Mouse (Mus musculus) hindbrain, embryonic 16.5 days (tissue): ENCODE results near the gene Coch. TPM values are rescaled to one million over a fixed set of nuclear protein-coding genes. Genes with fewer than 3 reads are reported as not detected.
A peak's percentile ranks its signal among the peaks of the same experiment; 100 is the strongest.
"Not testable (repeated sequence)": the region's sequence is repeated elsewhere in the genome, so short reads cannot be mapped to it uniquely, and the experiment has no call there.

Experiments used
- ATAC-seq: fragments of 200-750 bp; cut with Nextera tagmentation; 2 replicates; pipeline ENCODE4 v1.8.0; 2017; ENCODE audit warnings: moderate TSS enrichment, moderate library complexity
- H3K27ac ChIP-seq: fragments of 300-500 bp; sonication (generic); 2 replicates; pipeline ENCODE4 v1.5.1; 2014; ENCODE audit warnings: low read depth, mild to moderate bottlenecking, control low read depth, low read length, moderate library complexity
- H3K27me3 ChIP-seq: fragments of 300-500 bp; sonication (generic); replicated peaks from 2 replicates; pipeline ENCODE4 v1.6.1; 2014; ENCODE audit warnings: low read length; ENCODE audit not compliant: control insufficient read depth, insufficient read depth
- H3K36me3 ChIP-seq: fragments of 300-500 bp; sonication (generic); 2 replicates; pipeline ENCODE4 v1.6.1; 2014; ENCODE audit warnings: mild to moderate bottlenecking, low read length, moderate library complexity, mixed read lengths; ENCODE audit not compliant: control insufficient read depth, insufficient read depth
- H3K4me1 ChIP-seq: fragments of 300-500 bp; sonication (generic); 2 replicates; pipeline ENCODE4 v1.6.1; 2014; ENCODE audit warnings: low read depth, low read length; ENCODE audit not compliant: control insufficient read depth, insufficient read depth
- H3K4me2 ChIP-seq: fragments of 300-500 bp; sonication (generic); 2 replicates; pipeline ENCODE4 v1.6.1; 2014; ENCODE audit warnings: mild to moderate bottlenecking, low read length, control low read depth, moderate library complexity
- H3K4me3 ChIP-seq: fragments of 300-500 bp; sonication (generic); 2 replicates; pipeline ENCODE4 v1.5.1; 2014; ENCODE audit warnings: mild to moderate bottlenecking, low read length, control low read depth, moderate library complexity
- H3K9ac ChIP-seq: fragments of 300-500 bp; sonication (generic); 2 replicates; pipeline ENCODE4 v1.6.1; 2014; ENCODE audit warnings: low read depth, mild to moderate bottlenecking, control low read depth, low read length, moderate library complexity
- H3K9me3 ChIP-seq: fragments of 300-500 bp; sonication (generic); 2 replicates; pipeline ENCODE4 v1.6.1; 2014; ENCODE audit warnings: mild to moderate bottlenecking, low read length, moderate library complexity; ENCODE audit not compliant: control insufficient read depth
- WGBS: fragments of 180-500 bp; shearing (Covaris S2); extraction: QIAGEN DNeasy Blood & Tissue Kit; methylation state at CpG from one replicate; pipeline ENCODE4 v1.1.7; 2014; 5-methylcytosine and 5-hydroxymethylcytosine counted together
- polyA plus RNA-seq: library from polyadenylated mRNA; unstranded; fragments of >200 nt; fragmentation: Nextera tagmentation; extraction: Ambion mirVana; gene quantifications from 2 replicates; pipeline ENCODE4 v1.2.1, GENCODE M21; 2015

Gene Coch
- polyA plus RNA-seq = 26.5 and 29.6 TPM in 2 replicates

GRCm38 (mm10) chr12:51593229-51594029 lies at the start of gene Coch:
Gene Coch, plus strand, starts transcription at chr12:51593341.
- Histone ChIP-seq H3K27me3 (peaks cover 6% of the 10 kb centered on the region), H3K4me3 (peak within 1 kb of the TSS; percentile 63), H3K4me2 (peak within 1 kb of the TSS; percentile 98), H3K27ac (no peak within 1 kb of the TSS), H3K9me3 (0 out of 2 replicates have a peak, but pooled peaks cover 3% of the 10 kb centered on the region), H3K36me3 (no peaks in the 10 kb centered on the region), H3K4me1 (peaks cover 7% of the 10 kb centered on the region), H3K9ac (peak within 1 kb of the TSS; percentile 81)
- WGBS = under 1% methylated on average over 68 of the region's 79 CpGs
- ATAC-seq = peak; percentile 92

GRCm38 (mm10) chr12:51543402-51543960 lies 49.7 kb upstream of the Coch start:
- WGBS = 71% methylated on average over 9 of the region's 9 CpGs
- 0 out of 2 replicates have a peak, but pooled peaks cover under 1% of the 10 kb centered on the region for H3K9me3 ChIP-seq
- H3K9ac ChIP-seq = no peak overlapping the region
- no peaks in the 10 kb centered on the region for H3K27me3 ChIP-seq
- ATAC-seq = no peak
- no peaks in the 10 kb centered on the region for H3K4me1 ChIP-seq
- no peaks in the 10 kb centered on the region for H3K36me3 ChIP-seq
- H3K4me3 ChIP-seq = no peak overlapping the region
- H3K4me2 ChIP-seq = no peak overlapping the region
- H3K27ac ChIP-seq = no peak overlapping the region

- ATAC-seq = no peak
- WGBS = 68% methylated on average over 1 of the region's 1 CpGs
- Histone ChIP-seq H3K4me3 (no peak overlapping the region), H3K27me3 (no peaks in the 10 kb centered on the region), H3K4me1 (no peaks in the 10 kb centered on the region), H3K9me3 (no peaks in the 10 kb centered on the region), H3K27ac (no peak overlapping the region), H3K9ac (no peak overlapping the region), H3K4me2 (no peak overlapping the region), H3K36me3 (no peaks in the 10 kb centered on the region)
These were observed 38.1 kb upstream of the Coch start for GRCm38 (mm10) chr12:51555041-51555440.

- H3K4me3 ChIP-seq = no peak overlapping the region
- no peak for ATAC-seq
- no peaks in the 10 kb centered on the region for H3K36me3 ChIP-seq
- peaks cover 2% of the 10 kb centered on the region; the same call in 1 of the 2 replicates for H3K9me3 ChIP-seq
- no peak overlapping the region for H3K27ac ChIP-seq
- no peak overlapping the region for H3K9ac ChIP-seq
- no peak overlapping the region for H3K4me2 ChIP-seq
- WGBS = 65% methylated on average over 9 of the region's 9 CpGs
- H3K4me1 ChIP-seq = no peaks in the 10 kb centered on the region
- H3K27me3 ChIP-seq = no peaks in the 10 kb centered on the region
These were observed 31.7 kb upstream of the Coch start for GRCm38 (mm10) chr12:51561416-51561815.

- no peak overlapping the region for H3K4me3 ChIP-seq
- WGBS = 80% methylated on average over 7 of the region's 7 CpGs
- ATAC-seq = no peak
- peaks cover 2% of the 10 kb centered on the region; the same call in 1 of the 2 replicates for H3K9me3 ChIP-seq
- H3K4me1 ChIP-seq = no peaks in the 10 kb centered on the region
- no peak overlapping the region for H3K9ac ChIP-seq
- no peak overlapping the region for H3K4me2 ChIP-seq
- no peaks in the 10 kb centered on the region for H3K36me3 ChIP-seq
- H3K27ac ChIP-seq = no peak overlapping the region
- no peaks in the 10 kb centered on the region for H3K27me3 ChIP-seq
These were observed 25.9 kb upstream of the Coch start for GRCm38 (mm10) chr12:51567225-51567624.

- no peaks in the 10 kb centered on the region for H3K27me3 ChIP-seq
- H3K36me3 ChIP-seq = no peaks in the 10 kb centered on the region
- H3K9ac ChIP-seq = no peak overlapping the region
- no peak overlapping the region for H3K4me3 ChIP-seq
- H3K4me1 ChIP-seq = no peaks in the 10 kb centered on the region
- H3K4me2 ChIP-seq = no peak overlapping the region
- ATAC-seq = no peak
- peaks cover 2% of the 10 kb centered on the region; the same call in 1 of the 2 replicates for H3K9me3 ChIP-seq
- no peak overlapping the region for H3K27ac ChIP-seq
- 90% methylated on average over 8 of the region's 8 CpGs for WGBS
These were observed 23.7 kb upstream of the Coch start for GRCm38 (mm10) chr12:51569472-51569871.

- Histone ChIP-seq H3K36me3 (no peaks in the 10 kb centered on the region), H3K4me3 (no peak overlapping the region), H3K27ac (no peak overlapping the region), H3K4me2 (no peak overlapping the region), H3K4me1 (no peaks in the 10 kb centered on the region), H3K9me3 (peaks cover 2% of the 10 kb centered on the region; the same call in 1 of the 2 replicates), H3K9ac (no peak overlapping the region), H3K27me3 (no peaks in the 10 kb centered on the region)
- 68% methylated on average over 7 of the region's 7 CpGs for WGBS
- ATAC-seq = no peak
These were observed 23.2 kb upstream of the Coch start for GRCm38 (mm10) chr12:51569944-51570343.

GRCm38 (mm10) chr12:51572651-51573050 lies 20.5 kb upstream of the Coch start:
- Histone ChIP-seq H3K9ac (no peak overlapping the region), H3K27me3 (no peaks in the 10 kb centered on the region), H3K9me3 (0 out of 2 replicates have a peak, but pooled peaks cover 2% of the 10 kb centered on the region), H3K4me3 (no peak overlapping the region), H3K36me3 (no peaks in the 10 kb centered on the region), H3K27ac (no peak overlapping the region), H3K4me2 (no peak overlapping the region), H3K4me1 (no peaks in the 10 kb centered on the region)
- no peak for ATAC-seq
- WGBS = 87% methylated on average over 4 of the region's 4 CpGs

GRCm38 (mm10) chr12:51577816-51578215 lies 15.3 kb upstream of the Coch start:
- not testable (repeated sequence) for H3K27me3 ChIP-seq, H3K9me3 ChIP-seq, H3K4me3 ChIP-seq, H3K27ac ChIP-seq, ATAC-seq, H3K4me1 ChIP-seq, H3K4me2 ChIP-seq, H3K9ac ChIP-seq, H3K36me3 ChIP-seq
- 90% methylated on average over 2 of the region's 2 CpGs for WGBS
